Mouse (Mus musculus) bone marrow, adult 2 months (tissue): ENCODE measurements at regions not wholly inside any gene's neighbourhood (a gene's known extent, or its start where the extent isn't known, plus 50 kb on each side); places are given as distances from the start of the nearest gene placed in this dataset.

ENCODE experiments used
- H3K27ac ChIP-seq: fragments of 200-500 bp; 2 replicates; pipeline ENCODE4 v1.5.1; 2012; ENCODE audit warnings: low read depth, mild to moderate bottlenecking, control low read depth, inconsistent platforms, low read length; ENCODE audit not compliant: control insufficient read depth, poor library complexity, insufficient read depth
- H3K4me1 ChIP-seq: fragments of 200-500 bp; 2 replicates; pipeline ENCODE4 v1.6.1; 2011; ENCODE audit warnings: low read length; ENCODE audit not compliant: control insufficient read depth, insufficient read depth
- H3K4me3 ChIP-seq: fragments of 200-500 bp; replicated peaks from 2 replicates; pipeline ENCODE3; 2011; ENCODE audit warnings: mild to moderate bottlenecking, low read depth, low read length, control low read depth; ENCODE audit not compliant: control insufficient read depth
- CTCF ChIP-seq: fragments of 200-500 bp; IDR thresholded peaks from 2 replicates; pipeline ENCODE4 v1.5.1; 2011; ENCODE audit warnings: low read length, control low read depth; ENCODE audit not compliant: control insufficient read depth, insufficient read depth
- POLR2A ChIP-seq: fragments of 200-500 bp; IDR thresholded peaks from 2 replicates; pipeline ENCODE4 v1.6.1; 2011; ENCODE audit warnings: low read depth, mild to moderate bottlenecking, control low read depth, low read length, borderline replicate concordance; ENCODE audit not compliant: control insufficient read depth
- WGBS: fragments of 180-500 bp; shearing (Covaris S2); methylation state at CpG from one replicate; pipeline ENCODE4 v1.1.7; 2018; 5-methylcytosine and 5-hydroxymethylcytosine counted together

GRCm38 (mm10) chr10:120538561-120538960 lies 62.3 kb upstream of the Hmga2 start:
- 82% methylated on average over 7 of the region's 7 CpGs for WGBS
- H3K27ac ChIP-seq, result no peak overlapping the region

GRCm38 (mm10) chr10:120528406-120528805 lies 52.1 kb upstream of the Hmga2 start:
- Histone ChIP-seq H3K27ac (no peak overlapping the region), H3K4me3 (no peak overlapping the region), H3K4me1 (no peaks in the 10 kb centered on the region; the same call in 1 of the 2 replicates)
- TF ChIP-seq CTCF (no peak), POLR2A (no peak)
- WGBS, result 83% methylated on average over 5 of the region's 5 CpGs

More at GRCm38 (mm10) chr10:120538561-120538960, 62.3 kb upstream of the Hmga2 start:
- no peak overlapping the region for H3K4me3 ChIP-seq
- TF ChIP-seq POLR2A, result no peak
- no peak for TF ChIP-seq CTCF
- H3K4me1 ChIP-seq, result no peaks in the 10 kb centered on the region; the same call in 1 of the 2 replicates

GRCm38 (mm10) chr10:120527951-120528350 lies 51.7 kb upstream of the Hmga2 start:
- Histone ChIP-seq H3K27ac (no peak overlapping the region), H3K4me1 (no peaks in the 10 kb centered on the region; the same call in 1 of the 2 replicates), H3K4me3 (no peak overlapping the region)
- no peak for TF ChIP-seq CTCF
- TF ChIP-seq POLR2A, result no peak
- WGBS, result 69% methylated on average over 6 of the region's 6 CpGs

- 87% methylated on average over 6 of the region's 6 CpGs for WGBS
- TF ChIP-seq POLR2A (no peak), CTCF (no peak)
Observed at GRCm38 (mm10) chr10:120526991-120527390, 50.7 kb upstream of the Hmga2 start.

More at GRCm38 (mm10) chr10:120526991-120527390, 50.7 kb upstream of the Hmga2 start:
- Histone ChIP-seq H3K4me1 (no peaks in the 10 kb centered on the region; the same call in 1 of the 2 replicates), H3K4me3 (no peak overlapping the region), H3K27ac (no peak overlapping the region)
